Mouse (Mus musculus) megakaryocyte progenitor cell, adult 5-6 weeks (primary cell): Measurements from ENCODE around the gene Ttc30a2. TPM values are rescaled to one million over a fixed set of nuclear protein-coding genes. Genes with fewer than 3 reads are reported as not detected.
A peak's percentile ranks its signal among the peaks of the same experiment; 100 is the strongest.
"Not testable (repeated sequence)": the region's sequence is repeated elsewhere in the genome, so short reads cannot be mapped to it uniquely, and the experiment has no call there.

ENCODE experiments used
- ATAC-seq: replicated peaks from 2 replicates; pipeline ENCODE4 v1.8.0; 2016; ENCODE audit warnings: mild to moderate bottlenecking, moderate TSS enrichment, inconsistent platforms; ENCODE audit not compliant: poor library complexity
- total RNA-seq, 2 experiments: library from RNA; stranded (forward) in 1 of 2; stranded (reverse) in 1 of 2; fragments of 157-497, 149-512 nt in 1 of 2; fragments of 200-1000 nt in 1 of 2; gene quantifications; 2 replicates each; pipeline versions ENCODE4 v1.2.3 to v1.2.4; 2015 to 2017

Gene Ttc30a2
- total RNA-seq, 2 experiments from 2014 or later = not detected

DNA sequence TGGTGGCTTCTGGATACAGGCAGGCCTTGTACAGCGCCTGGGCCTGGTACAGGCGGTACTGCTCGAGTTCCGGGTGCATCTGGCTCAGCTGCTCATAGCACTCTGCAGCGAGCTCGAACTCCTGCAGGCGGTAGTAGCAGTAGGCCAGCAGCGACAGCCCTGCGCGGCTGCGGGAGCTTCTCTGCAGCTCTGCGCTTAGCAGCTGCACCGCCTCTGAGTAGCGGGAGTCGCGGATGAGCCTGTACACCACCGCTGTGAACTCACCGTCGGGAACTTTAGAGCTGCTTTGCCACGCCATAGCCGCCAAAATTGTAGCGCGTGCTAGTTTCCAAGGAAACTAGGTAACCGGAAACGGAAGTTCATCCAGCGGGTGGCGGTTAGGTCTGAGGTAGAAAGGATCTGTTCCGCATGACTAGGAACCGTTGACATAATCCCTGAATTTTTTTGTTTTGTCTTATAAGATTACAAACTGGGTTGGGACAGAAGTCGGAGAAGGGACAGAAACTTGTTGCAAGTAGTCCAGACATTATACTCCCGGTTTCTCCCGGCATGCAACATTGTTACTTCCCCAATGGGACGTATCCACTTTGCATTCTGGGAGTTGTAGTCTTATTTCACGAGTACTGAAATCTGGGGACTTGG, 3.6 kb upstream of the Ttc30a2 start, which contains the start of gene Ttc30a1:
Gene Ttc30a1 (minus strand): TSS at position 528 of the 642 bp plus-strand sequence.
- peak; percentile 71 for ATAC-seq

GRCm38 (mm10) chr2:75980933-75981439, 3.0 kb upstream of the Ttc30a2 start:
- not testable (repeated sequence) for ATAC-seq

DNA sequence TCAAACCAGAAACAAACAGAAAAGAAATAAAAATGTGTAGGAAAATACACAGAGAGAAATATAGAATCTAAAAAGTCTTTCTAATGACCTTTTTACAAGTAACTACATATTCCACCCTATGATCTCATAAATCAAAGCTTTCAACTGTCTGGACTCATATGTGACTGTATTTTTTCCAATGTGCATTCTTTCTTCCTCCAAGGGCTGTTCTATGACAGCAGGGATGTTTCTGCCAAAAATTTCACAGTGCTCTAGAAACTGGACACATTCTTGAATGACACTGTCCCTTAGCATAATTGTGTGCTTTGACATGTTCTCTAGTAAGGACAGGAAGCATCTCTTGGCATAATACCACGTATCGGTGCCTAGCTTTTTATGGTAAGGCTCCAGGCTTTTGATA, 1.9 kb downstream of the Ttc30a2 start:
- not testable (repeated sequence) for ATAC-seq

DNA sequence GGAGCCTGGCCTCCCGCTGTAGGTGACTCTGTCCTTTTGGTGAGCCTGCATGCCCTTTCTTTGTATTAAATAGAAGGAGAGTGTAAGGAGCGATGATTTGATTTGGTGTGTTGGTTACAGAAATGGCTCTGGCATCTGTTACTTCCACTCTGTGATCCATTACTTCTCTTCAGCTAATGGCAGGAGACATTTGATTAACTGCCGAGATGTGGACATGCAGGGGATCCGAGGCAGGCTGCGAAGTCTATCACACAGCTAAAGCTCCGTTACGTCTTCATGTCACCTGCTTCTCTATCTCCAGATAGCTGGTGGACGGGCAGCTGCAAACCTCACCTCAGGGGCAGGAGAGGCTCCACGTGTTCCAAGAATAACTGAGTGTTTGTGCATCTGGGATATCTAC, 3.8 kb downstream of the Ttc30a2 start:
- no peak for ATAC-seq

DNA sequence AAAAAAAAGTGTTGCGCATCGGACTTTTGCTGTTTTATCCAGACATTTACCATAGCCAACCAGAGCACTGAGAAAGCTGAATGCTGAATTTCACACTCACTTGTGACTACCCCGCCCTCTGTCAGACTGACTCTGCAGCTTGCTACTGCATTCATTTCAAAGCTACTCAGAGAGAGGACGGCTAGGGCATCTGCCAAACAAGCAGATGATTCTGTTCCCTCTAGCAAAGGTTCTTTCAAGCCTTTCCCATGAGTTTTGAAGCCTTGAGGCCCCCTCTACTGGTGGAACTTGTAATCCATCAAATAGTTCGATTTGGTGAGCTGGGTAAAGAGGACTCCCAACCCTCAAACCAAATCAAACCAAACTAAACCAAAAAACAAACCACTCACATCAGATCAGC, 13.0 kb downstream of the Ttc30a2 start:
- ATAC-seq = peak; percentile 82

DNA sequence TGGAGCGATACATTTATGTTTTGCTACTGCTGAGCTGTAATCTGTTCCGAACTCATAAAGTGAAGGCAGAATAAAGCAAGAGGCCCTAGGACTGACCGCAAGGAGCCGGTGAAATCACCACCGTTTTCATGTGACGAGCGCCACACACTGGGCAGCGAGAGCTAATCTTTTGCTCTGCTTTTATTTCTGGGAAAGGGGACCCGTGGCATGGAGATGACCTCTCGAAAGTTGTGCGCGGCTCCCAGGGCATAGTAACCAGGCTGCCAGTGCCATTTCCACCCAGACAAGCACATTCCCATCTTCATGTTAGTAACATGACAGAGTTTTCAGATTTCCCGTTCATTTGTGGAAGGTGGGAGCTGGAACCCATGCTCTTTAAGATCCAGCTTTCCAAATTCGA, 13.5 kb downstream of the Ttc30a2 start:
- ATAC-seq = peak; percentile 84

- ATAC-seq = peak; percentile 42; the same call in 1 of the 2 replicates
Observed at GRCm38 (mm10) chr2:75964051-75964450, 13.9 kb downstream of the Ttc30a2 start.

GRCm38 (mm10) chr2:75963211-75963840, 14.6 kb downstream of the Ttc30a2 start:
- no peak for ATAC-seq

DNA sequence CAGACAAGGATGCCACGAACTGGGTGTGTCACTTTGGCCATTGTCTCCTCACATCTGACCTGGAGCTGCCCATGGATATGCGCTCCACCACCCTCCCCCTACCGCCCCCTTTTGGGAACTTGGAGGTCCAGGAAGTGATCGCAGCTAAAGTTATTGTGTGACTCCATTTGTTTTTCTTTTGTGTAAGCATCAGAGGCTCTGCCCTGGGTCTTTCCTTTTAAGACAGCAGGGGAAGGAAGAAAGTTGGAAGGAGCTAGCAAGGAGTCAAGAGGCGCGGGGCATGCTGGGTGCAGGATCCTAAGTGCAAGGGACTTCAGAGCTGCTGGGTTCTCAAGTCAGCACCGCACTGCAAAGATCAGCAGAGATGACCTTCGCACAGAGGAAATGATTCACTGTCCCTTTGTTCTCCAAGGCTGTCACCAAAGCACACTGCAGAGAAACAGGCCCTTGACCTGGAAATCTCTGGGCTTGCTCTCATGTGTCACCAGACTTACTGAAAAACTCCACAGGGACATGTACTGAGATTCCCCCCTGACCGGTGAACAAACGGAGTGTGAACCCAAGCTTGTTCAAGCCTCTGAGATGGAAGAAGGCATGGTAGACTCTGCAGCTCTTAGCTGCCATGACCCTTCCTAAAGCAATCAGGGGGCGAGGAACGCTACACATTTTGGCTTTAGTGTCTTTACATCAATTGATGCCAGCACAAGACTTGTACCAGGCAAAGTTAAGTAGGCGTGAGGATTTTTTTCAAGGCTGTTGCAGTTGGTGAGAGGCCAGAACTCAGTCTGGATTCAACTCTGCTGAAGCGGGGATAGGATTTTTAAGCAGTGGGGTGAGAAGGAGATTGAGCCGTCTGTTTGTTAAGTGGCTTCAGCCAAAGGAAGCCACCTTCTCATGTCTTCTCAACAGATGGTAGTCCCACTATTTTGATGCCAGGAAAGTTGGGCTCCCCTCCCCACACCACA, 17.3 kb downstream of the Ttc30a2 start:
- ATAC-seq = no peak

DNA sequence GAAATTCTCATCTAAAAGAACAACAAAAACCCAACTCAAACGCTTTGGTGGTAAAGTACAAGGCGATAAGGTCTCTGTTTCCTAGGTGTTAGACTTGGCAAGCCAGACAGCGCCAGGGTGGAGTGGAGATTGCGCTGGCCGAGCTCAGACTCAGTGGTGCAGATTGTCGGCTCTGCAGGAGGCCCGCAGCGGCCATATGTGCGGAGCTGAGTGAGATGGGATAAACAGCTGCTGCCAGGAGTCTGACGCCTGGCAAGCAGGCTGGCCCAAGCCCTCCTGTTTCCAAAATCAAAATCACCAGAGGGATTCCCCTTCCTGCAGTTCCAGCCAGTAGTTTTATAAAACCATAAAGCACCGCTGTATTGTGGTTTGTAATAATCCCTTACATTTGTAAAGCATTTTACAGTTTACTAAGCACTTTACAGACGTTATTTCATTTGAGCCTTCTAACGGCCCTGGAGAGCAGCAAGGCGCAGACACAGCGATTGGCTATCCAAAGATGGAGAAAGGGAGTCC, 18.1 kb downstream of the Ttc30a2 start:
- no peak for ATAC-seq

- no peak for ATAC-seq
Observed at GRCm38 (mm10) chr2:75959183-75959849, 18.7 kb downstream of the Ttc30a2 start.

- no peak for ATAC-seq
Observed at GRCm38 (mm10) chr2:75955709-75956108, 22.3 kb downstream of the Ttc30a2 start.

DNA sequence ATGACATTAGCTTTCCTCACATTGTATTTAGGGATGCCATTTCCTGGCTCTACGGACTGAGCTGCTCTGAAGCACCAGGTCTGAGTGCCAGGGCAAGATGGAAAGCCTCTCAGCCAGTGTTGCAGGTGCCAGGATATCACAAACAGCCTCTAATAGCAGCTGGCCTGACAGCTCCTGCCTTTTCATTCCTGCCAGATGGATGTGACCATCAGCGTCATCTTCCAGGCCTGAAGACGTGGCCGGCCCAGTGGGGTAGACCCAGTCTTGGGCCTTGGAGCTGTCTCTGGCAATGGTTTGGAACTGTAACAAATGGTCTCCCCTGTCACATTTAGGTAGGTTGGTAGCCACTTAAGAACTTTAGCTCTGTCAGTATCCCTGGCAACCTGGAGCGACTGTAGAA, 24.6 kb downstream of the Ttc30a2 start:
- no peak for ATAC-seq

- ATAC-seq = no peak
Observed at GRCm38 (mm10) chr2:75950685-75951084, 27.3 kb downstream of the Ttc30a2 start.

- peak; percentile 91 for ATAC-seq
Observed at GRCm38 (mm10) chr2:75938117-75939063, 39.6 kb downstream of the Ttc30a2 start, which contains the start of gene Ttc30b. Ttc30b (minus strand) TSS chr2:75938585.

- not testable (repeated sequence) for ATAC-seq
Observed at GRCm38 (mm10) chr2:75937520-75938116, 40.4 kb downstream of the Ttc30a2 start.

- ATAC-seq = peak; percentile 54; the same call in 1 of the 2 replicates
Observed at GRCm38 (mm10) chr2:75936685-75937084, 41.3 kb downstream of the Ttc30a2 start.

DNA sequence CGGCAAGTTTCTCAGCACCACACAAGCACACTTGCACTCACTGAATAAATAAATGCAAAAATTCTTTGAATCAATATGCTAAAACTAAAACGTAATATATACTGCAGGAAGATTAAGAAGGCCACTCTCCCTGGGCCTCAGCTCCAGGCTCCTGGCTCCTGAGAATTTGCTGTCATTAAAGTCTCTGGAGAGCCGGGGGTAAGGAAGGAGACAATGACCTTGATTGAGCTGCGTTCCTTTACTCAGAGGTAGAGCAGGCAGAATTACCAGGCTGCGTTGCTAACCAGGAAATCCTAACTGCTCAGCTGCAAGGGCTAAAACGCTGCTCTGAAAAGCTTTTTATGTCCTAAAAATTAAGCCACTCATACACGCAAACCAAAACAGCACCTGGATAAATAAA, 44.4 kb downstream of the Ttc30a2 start:
- no peak for ATAC-seq

- ATAC-seq = no peak
Observed at GRCm38 (mm10) chr2:75930941-75931340, 47.0 kb downstream of the Ttc30a2 start.
